Mouse (Mus musculus): Measurements from ENCODE around the gene Map2k6. TPM values are rescaled to one million over a fixed set of nuclear protein-coding genes. Genes with fewer than 3 reads are reported as not detected.

Map2k6 gene
- polyA plus RNA-seq, 1 experiment from 2014 or later: 52.9 TPM

- no peaks in the 10 kb centered on the region for H3K27me3 ChIP-seq
- H3K9me3 ChIP-seq: no peaks in the 10 kb centered on the region
- WGBS: 77% methylated on average over 9 of the region's 9 CpGs
- no peaks in the 10 kb centered on the region for H3K36me3 ChIP-seq
- no peak overlapping the region for H3K9ac ChIP-seq (replicated peaks)
- no peak overlapping the region for H3K27ac ChIP-seq (replicated peaks)
- no peak for ATAC-seq (replicated peaks)
- H3K4me1 ChIP-seq: peaks cover 4% of the 10 kb centered on the region; the same call in 1 of the 2 replicates
- H3K4me2 ChIP-seq (replicated peaks): no peak overlapping the region
- H3K4me3 ChIP-seq: no peak overlapping the region
Measured at GRCm38 (mm10) chr11:110409776-110410175, 10.9 kb downstream of the Map2k6 start.

- Histone ChIP-seq H3K36me3 (no peaks in the 10 kb centered on the region), H3K9me3 (no peaks in the 10 kb centered on the region), H3K27me3 (no peaks in the 10 kb centered on the region), H3K27ac (replicated peaks) (no peak overlapping the region), H3K4me1 (peaks cover 4% of the 10 kb centered on the region; the same call in 1 of the 2 replicates), H3K9ac (replicated peaks) (no peak overlapping the region), H3K4me3 (no peak overlapping the region), H3K4me2 (replicated peaks) (no peak overlapping the region)
- no peak for ATAC-seq (replicated peaks)
- WGBS: 94% methylated on average over 13 of the region's 13 CpGs
Measured at GRCm38 (mm10) chr11:110411596-110411995, 12.7 kb downstream of the Map2k6 start.

- Histone ChIP-seq H3K9me3 (no peaks in the 10 kb centered on the region), H3K9ac (replicated peaks) (no peak overlapping the region), H3K4me2 (replicated peaks) (no peak overlapping the region), H3K27ac (replicated peaks) (no peak overlapping the region), H3K4me3 (no peak overlapping the region), H3K27me3 (no peaks in the 10 kb centered on the region), H3K4me1 (no peaks in the 10 kb centered on the region; the same call in 1 of the 2 replicates), H3K36me3 (no peaks in the 10 kb centered on the region)
- WGBS: 87% methylated on average over 7 of the region's 7 CpGs
- ATAC-seq (replicated peaks): no peak
Measured at GRCm38 (mm10) chr11:110414263-110414662, 15.3 kb downstream of the Map2k6 start.

GRCm38 (mm10) chr11:110416691-110417090 lies 17.8 kb downstream of the Map2k6 start:
- no peak overlapping the region for H3K4me3 ChIP-seq
- H3K4me2 ChIP-seq (replicated peaks): no peak overlapping the region
- no peaks in the 10 kb centered on the region; the same call in 1 of the 2 replicates for H3K4me1 ChIP-seq
- no peak overlapping the region for H3K9ac ChIP-seq (replicated peaks)
- WGBS: 60% methylated on average over 6 of the region's 6 CpGs
- ATAC-seq (replicated peaks): no peak
- H3K27me3 ChIP-seq: no peaks in the 10 kb centered on the region
- H3K27ac ChIP-seq (replicated peaks): 0 out of 2 replicates have a peak overlapping the region, but pooled peaks have one; percentile 14
- H3K9me3 ChIP-seq: no peaks in the 10 kb centered on the region
- H3K36me3 ChIP-seq: no peaks in the 10 kb centered on the region

GRCm38 (mm10) chr11:110420463-110420862 lies 21.5 kb downstream of the Map2k6 start:
- Histone ChIP-seq H3K9ac (replicated peaks) (no peak overlapping the region), H3K36me3 (no peaks in the 10 kb centered on the region), H3K4me1 (no peaks in the 10 kb centered on the region; the same call in 1 of the 2 replicates), H3K27me3 (no peaks in the 10 kb centered on the region), H3K4me2 (replicated peaks) (no peak overlapping the region), H3K9me3 (no peaks in the 10 kb centered on the region), H3K4me3 (no peak overlapping the region), H3K27ac (replicated peaks) (no peak overlapping the region)
- ATAC-seq (replicated peaks): no peak
- WGBS: 91% methylated on average over 7 of the region's 7 CpGs

GRCm38 (mm10) chr11:110426572-110427145 lies 27.7 kb downstream of the Map2k6 start:
- Histone ChIP-seq H3K36me3 (no peaks in the 10 kb centered on the region), H3K9ac (replicated peaks) (no peak overlapping the region), H3K4me1 (peaks cover 10% of the 10 kb centered on the region; the same call in 1 of the 2 replicates), H3K4me3 (no peak overlapping the region), H3K27me3 (no peaks in the 10 kb centered on the region), H3K27ac (replicated peaks) (0 out of 2 replicates have a peak overlapping the region, but pooled peaks have one; percentile 8), H3K4me2 (replicated peaks) (no peak overlapping the region), H3K9me3 (no peaks in the 10 kb centered on the region)
- WGBS: 90% methylated on average over 6 of the region's 6 CpGs
- no peak for ATAC-seq (replicated peaks)

GRCm38 (mm10) chr11:110427159-110427561 lies 28.2 kb downstream of the Map2k6 start:
- Histone ChIP-seq H3K4me1 (peaks cover 10% of the 10 kb centered on the region; the same call in 1 of the 2 replicates), H3K4me2 (replicated peaks) (0 out of 2 replicates have a peak overlapping the region, but pooled peaks have one; percentile 2), H3K27ac (replicated peaks) (0 out of 2 replicates have a peak overlapping the region, but pooled peaks have one; percentile 8), H3K4me3 (no peak overlapping the region), H3K9me3 (no peaks in the 10 kb centered on the region), H3K9ac (replicated peaks) (no peak overlapping the region), H3K36me3 (no peaks in the 10 kb centered on the region), H3K27me3 (no peaks in the 10 kb centered on the region)
- WGBS: 31% methylated on average over 11 of the region's 11 CpGs
- ATAC-seq (replicated peaks): no peak; the same call in 1 of the 2 replicates

GRCm38 (mm10) chr11:110428999-110429398 lies 30.1 kb downstream of the Map2k6 start:
- Histone ChIP-seq H3K27me3 (no peaks in the 10 kb centered on the region), H3K9me3 (no peaks in the 10 kb centered on the region), H3K4me3 (no peak overlapping the region), H3K36me3 (no peaks in the 10 kb centered on the region), H3K4me1 (peaks cover 10% of the 10 kb centered on the region; the same call in 1 of the 2 replicates), H3K27ac (replicated peaks) (no peak overlapping the region), H3K4me2 (replicated peaks) (no peak overlapping the region), H3K9ac (replicated peaks) (no peak overlapping the region)
- no peak; the same call in 1 of the 2 replicates for ATAC-seq (replicated peaks)
- WGBS: 90% methylated on average over 6 of the region's 6 CpGs

- Histone ChIP-seq H3K4me2 (replicated peaks) (no peak overlapping the region), H3K9ac (replicated peaks) (no peak overlapping the region), H3K27me3 (no peaks in the 10 kb centered on the region), H3K4me1 (peaks cover 10% of the 10 kb centered on the region; the same call in 1 of the 2 replicates), H3K27ac (replicated peaks) (no peak overlapping the region), H3K9me3 (no peaks in the 10 kb centered on the region), H3K4me3 (no peak overlapping the region), H3K36me3 (no peaks in the 10 kb centered on the region)
- no peak for ATAC-seq (replicated peaks)
- WGBS: 79% methylated on average over 3 of the region's 3 CpGs
Measured at GRCm38 (mm10) chr11:110429837-110430418, 31.0 kb downstream of the Map2k6 start.

- 63% methylated on average over 8 of the region's 8 CpGs for WGBS
- peaks cover 5% of the 10 kb centered on the region for H3K4me1 ChIP-seq
- no peaks in the 10 kb centered on the region for H3K36me3 ChIP-seq
- H3K4me2 ChIP-seq (replicated peaks): no peak overlapping the region
- no peak overlapping the region for H3K9ac ChIP-seq (replicated peaks)
- H3K4me3 ChIP-seq: no peak overlapping the region
- peak; percentile 67 for ATAC-seq (replicated peaks)
- H3K9me3 ChIP-seq: no peaks in the 10 kb centered on the region
- no peaks in the 10 kb centered on the region for H3K27me3 ChIP-seq
- H3K27ac ChIP-seq (replicated peaks): no peak overlapping the region
Measured at GRCm38 (mm10) chr11:110435839-110436556, 37.1 kb downstream of the Map2k6 start.

GRCm38 (mm10) chr11:110436998-110437397 lies 38.1 kb downstream of the Map2k6 start:
- peaks cover 5% of the 10 kb centered on the region for H3K4me1 ChIP-seq
- no peak overlapping the region for H3K27ac ChIP-seq (replicated peaks)
- no peaks in the 10 kb centered on the region for H3K9me3 ChIP-seq
- H3K36me3 ChIP-seq: no peaks in the 10 kb centered on the region
- H3K27me3 ChIP-seq: no peaks in the 10 kb centered on the region
- H3K9ac ChIP-seq (replicated peaks): no peak overlapping the region
- no peak for ATAC-seq (replicated peaks)
- WGBS: 16% methylated on average over 12 of the region's 12 CpGs
- H3K4me3 ChIP-seq: no peak overlapping the region
- no peak overlapping the region for H3K4me2 ChIP-seq (replicated peaks)

GRCm38 (mm10) chr11:110438135-110438534 lies 39.2 kb downstream of the Map2k6 start:
- no peak overlapping the region for H3K4me3 ChIP-seq
- H3K4me2 ChIP-seq (replicated peaks): no peak overlapping the region
- H3K27ac ChIP-seq (replicated peaks): no peak overlapping the region
- 89% methylated on average over 3 of the region's 3 CpGs for whole genome bisulfite sequencing
- no peaks in the 10 kb centered on the region for H3K36me3 ChIP-seq
- H3K27me3 ChIP-seq: no peaks in the 10 kb centered on the region
- ATAC-seq (replicated peaks): no peak
- H3K9ac ChIP-seq (replicated peaks): no peak overlapping the region
- H3K4me1 ChIP-seq: peaks cover 5% of the 10 kb centered on the region
- H3K9me3 ChIP-seq: no peaks in the 10 kb centered on the region
